Mouse (Mus musculus): Measurements from ENCODE around the gene Bean1. TPM values are rescaled to one million over a fixed set of nuclear protein-coding genes. Genes with fewer than 3 reads are reported as not detected.
A peak's percentile ranks its signal among the peaks of the same experiment; 100 is the strongest.

The Bean1 gene
- polyA plus RNA-seq (2015; fragmentation: Nextera tagmentation; extraction: Ambion mirVana), result not detected in 2 replicates

DNA sequence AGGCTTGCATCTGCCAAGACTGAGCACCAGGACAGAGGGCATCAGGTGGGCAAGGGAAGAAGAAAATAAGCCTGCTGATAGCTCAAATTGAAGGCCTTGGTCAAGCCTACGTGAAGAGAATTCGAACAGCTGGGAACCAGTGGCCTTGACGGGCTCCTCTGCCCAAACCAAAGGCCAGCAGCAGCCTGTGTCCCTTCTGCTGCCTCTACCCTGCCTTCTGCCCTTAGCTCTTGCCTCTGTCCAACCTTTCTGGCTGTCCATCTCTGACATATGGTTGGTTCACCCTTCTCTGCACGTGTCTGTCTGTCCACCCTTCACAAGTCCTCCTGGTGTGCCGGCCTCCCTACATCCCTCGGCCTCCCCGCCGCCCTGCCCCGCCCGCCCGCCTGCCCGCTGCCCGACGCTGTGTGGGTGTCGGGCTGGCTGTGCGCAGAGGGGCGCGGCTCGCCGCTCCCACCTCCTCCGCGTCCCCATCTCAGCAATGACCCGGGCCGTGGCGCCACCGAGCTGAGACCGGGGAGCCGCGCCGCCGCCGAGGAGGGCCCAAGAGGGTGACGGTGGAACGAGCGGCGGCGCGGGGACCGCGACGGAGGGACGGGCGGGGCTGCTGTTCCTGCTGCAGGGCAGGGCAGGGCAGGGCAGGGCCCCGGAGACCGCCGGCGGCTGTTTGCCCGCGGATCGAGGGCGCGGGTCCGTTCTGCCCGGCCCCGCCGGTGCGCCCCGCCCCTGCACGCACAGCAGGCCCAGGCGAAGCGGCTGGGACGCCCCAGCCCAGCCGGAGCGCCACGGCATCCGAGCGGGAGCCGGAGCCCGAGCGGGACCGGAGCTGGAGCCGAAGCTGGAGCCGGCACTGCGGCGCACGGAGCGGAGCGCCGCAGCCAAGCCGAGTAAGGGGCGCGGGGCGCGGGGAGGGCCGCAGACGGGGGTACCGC is at the start of gene Bean1:
TSS of gene Bean1 (plus strand) at position 325 of the 932 bp plus-strand sequence.
- Histone ChIP-seq H3K9ac (0 out of 2 replicates have a peak within 1 kb of the TSS, but pooled peaks have one; percentile 13), H3K27ac (no peak within 1 kb of the TSS), H3K4me3 (replicated peaks) (peak within 1 kb of the TSS; percentile 52), H3K4me1 (replicated peaks) (peaks cover 3% of the 10 kb centered on the region; the same call in 1 of the 2 replicates), H3K4me2 (peak within 1 kb of the TSS; percentile 66), H3K36me3 (no peaks in the 10 kb centered on the region), H3K9me3 (replicated peaks) (no peaks in the 10 kb centered on the region), H3K27me3 (peaks cover 59% of the 10 kb centered on the region)
- 2% methylated on average over 83 of the region's 87 CpGs for WGBS (ENCODE audit: insufficient replicate concordance)
- ATAC-seq (ENCODE audit: low read depth) (no peak), DNase-seq (no peak)

DNA sequence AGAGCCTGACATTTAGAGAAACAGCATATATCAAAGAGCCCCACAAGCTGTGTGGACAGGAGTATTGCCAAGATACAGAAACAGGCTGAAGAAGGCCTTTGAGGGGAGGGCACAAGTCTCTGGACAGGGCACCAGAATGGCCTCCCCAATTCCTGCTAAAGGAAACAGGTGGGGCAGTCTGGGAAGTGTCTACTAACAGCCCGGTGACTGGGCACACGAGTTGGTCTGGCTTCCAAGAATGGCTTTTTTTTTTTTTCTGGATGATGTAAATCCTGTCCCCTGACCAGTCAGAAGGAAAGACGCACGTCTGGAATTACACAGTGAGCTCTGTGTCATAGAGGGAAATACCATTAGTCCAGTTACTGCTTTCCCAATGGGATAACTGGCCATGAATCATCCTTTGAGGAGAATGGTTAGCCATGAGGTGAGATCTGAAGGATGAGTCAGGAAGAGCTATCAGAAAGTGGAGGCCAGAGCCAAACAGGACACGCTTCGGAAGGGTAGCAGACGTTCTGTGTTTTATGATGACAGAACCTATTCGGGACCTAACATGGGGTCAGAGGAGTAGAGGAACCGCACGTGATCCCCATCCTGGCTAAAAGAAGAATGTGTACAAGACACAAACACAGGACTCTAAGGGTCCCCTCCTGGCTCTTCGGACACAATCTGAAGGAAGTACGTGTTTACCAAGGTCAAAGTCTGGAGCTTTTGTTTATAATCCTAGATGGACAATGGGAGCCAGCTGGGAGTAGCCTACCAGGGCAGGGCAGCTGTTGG is 48.4 kb upstream of the Bean1 start:
- H3K4me2 ChIP-seq, result no peak overlapping the region
- H3K4me3 ChIP-seq (replicated peaks), result no peak overlapping the region
- no peaks in the 10 kb centered on the region for H3K9me3 ChIP-seq (replicated peaks)
- WGBS (ENCODE audit: insufficient replicate concordance), result 66% methylated on average over 12 of the region's 12 CpGs
- no peak overlapping the region for H3K27ac ChIP-seq
- no peaks in the 10 kb centered on the region for H3K36me3 ChIP-seq
- H3K27me3 ChIP-seq, result no peaks in the 10 kb centered on the region
- DNase-seq, result no peak
- ATAC-seq (ENCODE audit: low read depth), result no peak
- H3K9ac ChIP-seq, result no peak overlapping the region
- no peaks in the 10 kb centered on the region for H3K4me1 ChIP-seq (replicated peaks)

DNA sequence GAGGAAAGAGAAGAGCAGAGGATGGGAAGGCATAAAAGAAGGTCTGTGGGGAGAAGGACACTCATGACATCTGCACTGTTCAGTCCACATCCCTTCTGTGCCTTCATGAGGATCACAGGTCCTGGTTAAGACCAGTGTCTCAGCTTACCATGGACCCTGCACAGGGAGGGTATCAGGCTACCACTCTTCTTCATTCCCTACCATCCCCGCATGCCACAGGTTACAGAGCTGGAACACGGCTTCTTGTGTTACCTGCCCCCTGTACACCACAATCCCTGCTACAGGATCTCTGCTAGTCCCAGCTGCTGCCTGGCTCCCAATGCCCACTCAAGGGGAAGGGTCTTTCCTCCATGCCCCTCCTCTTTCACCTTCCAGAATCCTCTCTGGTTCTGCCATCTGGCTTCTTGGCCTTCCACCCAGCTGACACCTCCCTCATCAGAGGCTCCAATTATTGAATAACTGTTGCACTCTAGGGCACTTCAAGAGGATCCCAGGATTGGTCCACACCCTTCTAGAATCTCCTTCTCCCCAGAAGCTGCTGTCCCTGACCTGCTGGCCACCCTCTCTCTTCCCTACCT is 47.1 kb upstream of the Bean1 start:
- DNase-seq (no peak), ATAC-seq (ENCODE audit: low read depth) (no peak)
- Histone ChIP-seq H3K36me3 (no peaks in the 10 kb centered on the region), H3K4me1 (replicated peaks) (no peaks in the 10 kb centered on the region), H3K27ac (no peak overlapping the region), H3K27me3 (no peaks in the 10 kb centered on the region), H3K4me2 (no peak overlapping the region), H3K4me3 (replicated peaks) (no peak overlapping the region), H3K9me3 (replicated peaks) (no peaks in the 10 kb centered on the region), H3K9ac (no peak overlapping the region)
- 77% methylated on average over 2 of the region's 2 CpGs for WGBS (ENCODE audit: insufficient replicate concordance)

DNA sequence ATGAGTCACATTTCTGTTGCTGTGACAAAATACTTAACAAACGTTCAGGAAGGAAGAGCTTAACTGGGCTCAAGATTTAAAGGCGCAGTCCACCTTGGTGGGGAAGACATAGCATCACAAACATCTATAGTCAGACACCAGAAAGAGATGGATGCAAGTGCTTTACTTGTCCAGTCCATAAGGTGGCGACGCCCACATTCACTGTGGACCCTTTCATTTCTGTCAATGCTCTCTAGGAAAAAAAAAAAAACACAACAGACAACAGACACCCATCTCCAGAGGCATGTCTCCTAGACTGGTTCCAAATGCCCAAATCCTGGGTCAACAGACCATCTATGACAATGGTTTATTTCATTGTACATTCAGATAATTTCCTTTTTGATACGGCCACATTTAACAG is 45.7 kb upstream of the Bean1 start:
- ATAC-seq (ENCODE audit: low read depth) (no peak), DNase-seq (no peak)
- no peaks in the 10 kb centered on the region for H3K36me3 ChIP-seq
- no peak overlapping the region for H3K4me3 ChIP-seq (replicated peaks)
- H3K4me1 ChIP-seq (replicated peaks), result no peaks in the 10 kb centered on the region
- no peak overlapping the region for H3K27ac ChIP-seq
- no peak overlapping the region for H3K4me2 ChIP-seq
- H3K9me3 ChIP-seq (replicated peaks), result no peaks in the 10 kb centered on the region
- WGBS (ENCODE audit: insufficient replicate concordance), result 54% methylated on average over 5 of the region's 5 CpGs
- no peak overlapping the region for H3K9ac ChIP-seq
- no peaks in the 10 kb centered on the region for H3K27me3 ChIP-seq

DNA sequence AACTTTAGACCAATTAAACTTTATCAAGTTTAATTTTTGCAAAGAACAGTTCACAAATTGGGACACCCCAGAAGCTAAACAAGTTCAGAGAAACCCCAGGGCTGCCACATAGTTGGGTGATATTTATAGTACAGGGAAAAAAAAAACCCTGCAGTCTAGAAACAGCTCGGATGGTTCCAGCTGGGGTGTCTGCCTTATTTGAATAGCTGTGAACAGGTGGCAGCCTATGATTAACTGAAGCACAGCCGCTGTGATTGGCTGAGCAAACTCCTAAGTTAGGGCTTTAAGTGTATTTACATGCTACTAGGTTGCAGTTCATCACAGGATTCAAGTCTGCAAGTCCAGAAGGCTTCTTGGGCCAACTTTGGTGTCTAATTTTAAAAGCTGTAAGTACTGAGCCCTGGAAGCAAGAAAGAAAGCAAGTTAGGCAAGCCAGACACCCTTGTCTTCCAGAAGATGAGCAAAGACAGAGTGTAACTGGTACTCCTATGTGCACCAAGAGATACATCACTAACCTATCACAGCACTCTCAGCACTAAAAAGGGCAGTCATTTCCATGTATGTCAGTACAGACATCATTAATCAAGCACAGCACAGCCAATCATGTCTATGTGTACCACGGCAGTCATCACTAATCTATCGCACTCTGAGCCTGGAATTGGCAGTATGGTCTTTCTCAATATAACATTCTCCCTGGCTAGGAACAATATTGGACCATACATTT is 42.9 kb upstream of the Bean1 start:
- H3K27ac ChIP-seq, result no peak overlapping the region
- H3K9me3 ChIP-seq (replicated peaks), result no peaks in the 10 kb centered on the region
- no peaks in the 10 kb centered on the region for H3K4me1 ChIP-seq (replicated peaks)
- H3K27me3 ChIP-seq, result no peaks in the 10 kb centered on the region
- H3K4me3 ChIP-seq (replicated peaks), result no peak overlapping the region
- WGBS (ENCODE audit: insufficient replicate concordance), result 56% methylated on average over 4 of the region's 4 CpGs
- ATAC-seq (ENCODE audit: low read depth), result no peak
- no peak overlapping the region for H3K9ac ChIP-seq
- DNase-seq, result no peak
- no peak overlapping the region for H3K4me2 ChIP-seq
- no peaks in the 10 kb centered on the region for H3K36me3 ChIP-seq

DNA sequence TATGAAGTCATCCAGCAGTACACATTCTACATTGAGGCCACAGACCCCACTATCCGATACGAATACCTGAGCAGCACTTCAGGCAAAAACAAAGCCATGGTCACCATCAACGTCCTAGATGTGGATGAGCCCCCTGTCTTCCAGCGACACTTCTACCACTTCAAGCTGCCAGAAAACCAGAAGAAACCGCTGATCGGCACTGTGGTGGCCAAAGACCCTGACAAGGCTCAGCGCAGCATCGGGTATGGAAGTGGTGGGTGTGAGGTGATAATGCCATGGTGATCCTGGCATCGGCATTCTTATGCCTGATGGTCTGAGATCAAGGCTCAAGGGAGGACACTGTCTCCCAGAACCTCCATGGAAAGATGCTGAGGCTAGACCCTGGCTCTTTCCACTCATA is 39.3 kb upstream of the Bean1 start:
- ATAC-seq (ENCODE audit: low read depth) (no peak), DNase-seq (no peak)
- Histone ChIP-seq H3K27ac (no peak overlapping the region), H3K27me3 (no peaks in the 10 kb centered on the region), H3K9ac (no peak overlapping the region), H3K9me3 (replicated peaks) (no peaks in the 10 kb centered on the region), H3K4me2 (no peak overlapping the region), H3K36me3 (no peaks in the 10 kb centered on the region), H3K4me1 (replicated peaks) (no peaks in the 10 kb centered on the region), H3K4me3 (replicated peaks) (no peak overlapping the region)
- WGBS (ENCODE audit: insufficient replicate concordance), result 78% methylated on average over 9 of the region's 9 CpGs

DNA sequence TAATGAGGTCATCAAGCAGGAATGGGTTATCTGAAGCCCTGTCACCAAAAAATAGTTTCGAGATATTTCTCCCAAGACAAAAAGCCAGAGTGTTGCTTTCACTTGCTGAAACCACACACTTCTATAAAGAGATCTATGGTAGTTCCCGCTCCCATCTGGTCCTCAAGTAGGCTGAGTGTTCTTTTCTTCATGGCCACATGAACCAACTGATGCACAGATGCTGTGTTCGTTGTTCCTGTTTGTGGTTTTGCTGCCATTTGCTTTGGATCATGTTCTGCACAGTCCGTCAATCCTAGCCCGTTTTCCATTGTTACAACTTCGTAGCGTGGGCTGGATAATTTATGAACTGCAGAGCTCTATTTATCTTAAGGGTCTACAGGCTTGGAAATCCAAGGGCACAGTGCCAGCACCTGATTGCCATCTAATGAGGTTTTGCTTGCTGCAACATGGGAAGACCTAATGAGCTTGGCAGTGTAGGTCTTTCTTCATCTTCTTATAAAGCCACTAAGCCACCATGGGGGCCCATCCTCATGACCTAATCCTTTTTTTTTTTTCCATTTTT is 38.7 kb upstream of the Bean1 start:
- Histone ChIP-seq H3K9ac (no peak overlapping the region), H3K4me2 (no peak overlapping the region), H3K36me3 (no peaks in the 10 kb centered on the region), H3K27me3 (no peaks in the 10 kb centered on the region), H3K27ac (no peak overlapping the region), H3K4me1 (replicated peaks) (no peaks in the 10 kb centered on the region), H3K4me3 (replicated peaks) (no peak overlapping the region), H3K9me3 (replicated peaks) (no peaks in the 10 kb centered on the region)
- DNase-seq, result no peak
- 57% methylated on average over 7 of the region's 7 CpGs for whole genome bisulfite sequencing (ENCODE audit: insufficient replicate concordance)
- ATAC-seq (ENCODE audit: low read depth), result no peak

DNA sequence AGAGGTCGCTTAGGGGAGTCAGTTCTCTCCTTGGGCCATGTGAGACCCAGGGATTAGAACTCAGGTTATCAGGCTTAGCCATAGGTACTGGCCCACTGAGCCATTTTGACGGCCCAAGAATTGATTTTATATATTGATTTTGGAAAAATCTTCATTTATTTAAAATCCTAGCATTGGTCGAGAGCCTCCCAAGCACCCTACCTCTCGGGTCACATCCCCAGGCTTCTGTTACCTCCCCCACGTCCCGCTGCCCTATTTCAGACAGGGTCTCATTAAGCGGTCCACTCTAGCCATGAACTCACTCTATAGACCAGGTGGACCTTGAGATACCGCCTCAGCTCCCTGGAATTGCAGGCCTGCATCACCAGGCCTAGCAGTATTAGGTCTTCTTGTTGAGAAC is 35.7 kb upstream of the Bean1 start:
- Histone ChIP-seq H3K36me3 (no peaks in the 10 kb centered on the region), H3K9me3 (replicated peaks) (no peaks in the 10 kb centered on the region), H3K4me2 (no peak overlapping the region), H3K4me1 (replicated peaks) (no peaks in the 10 kb centered on the region), H3K4me3 (replicated peaks) (no peak overlapping the region), H3K27ac (no peak overlapping the region), H3K27me3 (no peaks in the 10 kb centered on the region), H3K9ac (no peak overlapping the region)
- WGBS (ENCODE audit: insufficient replicate concordance), result 68% methylated on average over 8 of the region's 8 CpGs
- DNase-seq, result no peak
- ATAC-seq (ENCODE audit: low read depth), result no peak

DNA sequence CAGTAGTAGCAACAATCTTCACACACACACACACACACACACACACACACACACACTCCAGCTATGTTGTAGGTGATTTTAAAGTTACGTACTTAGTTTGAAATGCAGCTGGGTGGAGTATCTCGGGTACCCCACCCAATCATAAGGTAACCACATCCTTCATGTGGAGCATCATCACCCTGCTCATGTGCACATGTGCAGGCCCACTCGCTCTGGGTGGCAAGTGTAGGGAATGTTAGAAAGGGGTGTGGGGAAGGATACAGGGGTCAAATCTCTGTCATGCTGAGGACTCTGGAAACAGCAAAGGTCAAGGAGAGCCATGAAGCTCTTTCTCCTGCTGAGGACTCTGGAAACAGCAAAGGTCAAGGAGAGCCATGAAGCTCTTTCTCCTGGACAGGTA is 34.0 kb upstream of the Bean1 start:
- no peak for ATAC-seq (ENCODE audit: low read depth)

DNA sequence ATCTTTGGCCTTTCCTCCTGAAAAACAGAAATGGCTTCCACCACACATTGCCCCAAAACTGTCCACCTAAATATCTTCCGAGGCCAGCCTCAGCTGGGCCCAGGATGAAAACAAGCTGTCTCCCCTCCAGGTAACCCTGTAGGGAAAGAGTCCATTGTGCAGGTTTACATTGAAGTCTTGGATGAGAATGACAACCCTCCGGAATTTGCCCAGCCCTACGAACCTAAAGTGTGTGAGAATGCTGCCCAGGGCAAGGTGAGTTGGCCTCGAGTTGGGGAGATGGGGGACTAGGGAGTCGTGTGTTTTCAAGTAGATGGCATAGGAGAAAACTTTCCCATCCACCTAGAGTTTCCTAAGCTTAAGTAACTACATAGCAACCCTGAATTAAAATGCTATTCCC is 32.6 kb upstream of the Bean1 start:
- no peak overlapping the region for H3K9ac ChIP-seq
- no peak for ATAC-seq (ENCODE audit: low read depth)
- H3K27ac ChIP-seq, result no peak overlapping the region
- 58% methylated on average over 5 of the region's 5 CpGs for WGBS (ENCODE audit: insufficient replicate concordance)
- no peaks in the 10 kb centered on the region for H3K4me1 ChIP-seq (replicated peaks)
- H3K27me3 ChIP-seq, result no peaks in the 10 kb centered on the region
- H3K9me3 ChIP-seq (replicated peaks), result no peaks in the 10 kb centered on the region
- DNase-seq, result no peak
- H3K36me3 ChIP-seq, result no peaks in the 10 kb centered on the region
- no peak overlapping the region for H3K4me2 ChIP-seq
- no peak overlapping the region for H3K4me3 ChIP-seq (replicated peaks)

More for the DNA sequence above, 34.0 kb upstream of the Bean1 start:
- H3K4me1 ChIP-seq (replicated peaks), result no peaks in the 10 kb centered on the region
- H3K4me2 ChIP-seq, result no peak overlapping the region
- H3K27me3 ChIP-seq, result no peaks in the 10 kb centered on the region
- 75% methylated on average over 3 of the region's 3 CpGs for WGBS (ENCODE audit: insufficient replicate concordance)
- H3K9me3 ChIP-seq (replicated peaks), result no peaks in the 10 kb centered on the region
- H3K27ac ChIP-seq, result no peak overlapping the region
- no peak overlapping the region for H3K4me3 ChIP-seq (replicated peaks)
- DNase-seq, result no peak
- H3K36me3 ChIP-seq, result no peaks in the 10 kb centered on the region
- H3K9ac ChIP-seq, result no peak overlapping the region

All from liver, embryonic 13.5 days (tissue).